Mouse (Mus musculus): ENCODE results near the gene Gatb. TPM values are rescaled to one million over a fixed set of nuclear protein-coding genes. Genes with fewer than 3 reads are reported as not detected.

The Gatb gene
- 17.6 and 26.4 TPM in 2 replicates for polyA plus RNA-seq (2014; fragmentation: Nextera tagmentation; extraction: Ambion mirVana)

DNA sequence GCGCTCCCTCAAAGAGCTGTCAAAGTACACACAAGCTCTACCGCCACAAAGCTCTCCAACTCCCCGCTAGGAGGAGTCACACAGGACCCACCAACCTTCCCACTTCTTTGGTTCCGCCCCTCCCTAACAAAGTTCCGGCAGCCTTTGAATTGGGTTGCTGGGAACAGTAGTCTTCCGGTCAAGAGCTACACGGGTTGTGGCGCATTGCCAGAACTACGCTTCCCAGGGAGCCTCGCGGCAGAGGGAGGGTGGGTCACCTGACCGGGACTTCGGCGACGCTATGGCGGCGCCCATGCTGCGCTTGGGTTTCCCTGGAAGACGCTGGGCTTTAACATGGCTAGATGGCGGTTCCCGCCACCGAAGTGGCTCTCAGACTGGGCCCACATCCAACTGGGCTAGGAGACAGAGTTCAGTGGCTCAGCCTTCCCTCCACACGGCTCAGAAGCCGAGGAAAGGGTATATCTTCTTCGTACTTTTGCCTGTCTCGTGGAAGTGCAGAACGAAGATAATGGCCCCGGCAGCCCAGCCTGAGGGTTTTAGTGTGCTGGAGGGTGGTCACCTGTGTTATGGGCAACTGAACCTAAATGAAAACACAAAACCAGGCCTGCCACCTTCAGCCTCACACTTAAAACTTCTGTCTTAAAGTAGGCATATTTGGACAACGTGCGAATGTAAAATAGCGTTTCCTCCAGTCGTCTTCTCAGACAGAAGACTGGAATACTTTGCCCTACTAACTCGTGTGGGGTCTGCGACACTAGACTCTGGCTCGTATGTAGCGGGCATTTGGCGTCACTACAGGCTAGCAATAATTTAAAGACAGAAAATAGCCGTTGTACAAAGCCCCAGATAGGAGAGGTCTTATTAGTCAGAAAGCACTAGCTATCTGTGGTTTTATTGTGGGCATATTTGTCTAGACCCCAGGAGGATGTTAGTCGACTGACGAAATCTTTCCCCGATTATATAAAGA, at the start of gene Gatb:
Gatb (plus strand) TSS at position 256 of the 967 bp plus-strand sequence.
- Histone ChIP-seq H3K36me3 (ENCODE audit: control insufficient read depth, insufficient read depth, low read length) (no peaks in the 10 kb centered on the region), H3K27ac (ENCODE audit: low read depth, low read length) (0 out of 2 replicates have a peak within 1 kb of the TSS, but pooled peaks have one; percentile 61), H3K9ac (ENCODE audit: low read depth, low read length) (peak within 1 kb of the TSS; percentile 77), H3K4me2 (replicated peaks; ENCODE audit: low read depth, low read length) (peak within 1 kb of the TSS; percentile 53), H3K4me1 (ENCODE audit: control insufficient read depth, insufficient read depth, low read length) (no peaks in the 10 kb centered on the region), H3K4me3 (ENCODE audit: low read length) (peak within 1 kb of the TSS; percentile 74), H3K9me3 (ENCODE audit: control insufficient read depth, low read length) (no peaks in the 10 kb centered on the region), H3K27me3 (ENCODE audit: control insufficient read depth, insufficient read depth, low read length) (no peaks in the 10 kb centered on the region)
- ATAC-seq (ENCODE audit: low FRiP score, low TSS enrichment), result peak; percentile 100
- WGBS, result 3% methylated on average over 41 of the region's 41 CpGs

DNA sequence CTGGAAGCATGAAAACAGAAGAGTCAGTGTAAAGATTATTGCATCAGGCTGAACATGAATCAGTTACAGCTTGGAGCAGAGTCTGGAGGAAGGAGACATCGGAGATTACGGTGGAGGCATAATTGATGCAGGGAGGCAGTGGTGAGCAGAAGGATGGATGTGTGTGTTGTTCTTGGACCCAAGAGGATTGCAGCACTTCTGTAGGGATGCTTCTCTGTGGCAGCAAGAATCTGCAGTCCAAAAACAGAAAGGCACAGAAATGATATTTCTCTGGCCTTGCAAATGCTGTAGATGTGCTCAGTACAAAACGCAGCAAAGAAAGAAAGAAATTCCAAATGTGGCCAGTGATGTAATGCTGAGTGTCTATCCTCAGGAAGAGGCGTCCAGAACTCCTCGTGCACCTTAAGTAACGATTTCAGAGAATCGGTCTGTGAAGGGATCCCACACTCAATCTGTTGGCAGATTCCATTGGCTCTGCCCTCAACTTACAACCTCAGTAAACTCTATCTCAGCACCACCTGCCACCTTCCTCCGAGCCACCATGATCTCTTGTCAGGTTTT, 43.2 kb upstream of the Gatb start:
- 85% methylated on average over 8 of the region's 8 CpGs for WGBS
- no peak overlapping the region for H3K4me3 ChIP-seq (ENCODE audit: low read length)
- no peaks in the 10 kb centered on the region for H3K9me3 ChIP-seq (ENCODE audit: control insufficient read depth, low read length)
- ATAC-seq (ENCODE audit: low FRiP score, low TSS enrichment), result no peak
- no peaks in the 10 kb centered on the region for H3K27me3 ChIP-seq (ENCODE audit: control insufficient read depth, insufficient read depth, low read length)
- no peak overlapping the region for H3K9ac ChIP-seq (ENCODE audit: low read depth, low read length)
- H3K4me1 ChIP-seq (ENCODE audit: control insufficient read depth, insufficient read depth, low read length), result no peaks in the 10 kb centered on the region; the same call in 1 of the 2 replicates
- H3K36me3 ChIP-seq (ENCODE audit: control insufficient read depth, insufficient read depth, low read length), result no peaks in the 10 kb centered on the region
- H3K27ac ChIP-seq (ENCODE audit: low read depth, low read length), result no peak overlapping the region
- no peak overlapping the region for H3K4me2 ChIP-seq (replicated peaks; ENCODE audit: low read depth, low read length)

DNA sequence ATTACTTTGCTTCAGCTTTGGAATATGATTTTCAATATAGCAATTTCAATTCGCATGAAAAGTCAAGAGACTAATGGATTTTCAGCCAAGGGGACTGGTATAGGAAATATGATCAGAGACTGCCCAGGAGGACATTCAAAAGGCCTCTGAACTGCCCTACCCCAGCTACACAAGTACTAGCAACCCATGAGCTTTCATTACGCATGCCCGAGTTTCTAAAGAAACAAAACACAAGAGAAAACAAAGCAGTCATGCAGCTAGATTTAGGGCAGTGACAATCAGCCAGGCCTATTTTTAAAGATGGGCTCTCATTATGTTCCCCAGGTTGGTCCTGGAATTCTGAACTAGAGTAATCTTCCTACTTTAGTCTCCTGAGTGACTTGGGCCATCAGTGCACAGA, 41.5 kb upstream of the Gatb start:
- Histone ChIP-seq H3K36me3 (ENCODE audit: control insufficient read depth, insufficient read depth, low read length) (no peaks in the 10 kb centered on the region), H3K9me3 (ENCODE audit: control insufficient read depth, low read length) (no peaks in the 10 kb centered on the region), H3K27ac (ENCODE audit: low read depth, low read length) (no peak overlapping the region), H3K4me2 (replicated peaks; ENCODE audit: low read depth, low read length) (no peak overlapping the region), H3K27me3 (ENCODE audit: control insufficient read depth, insufficient read depth, low read length) (no peaks in the 10 kb centered on the region), H3K9ac (ENCODE audit: low read depth, low read length) (no peak overlapping the region), H3K4me3 (ENCODE audit: low read length) (no peak overlapping the region), H3K4me1 (ENCODE audit: control insufficient read depth, insufficient read depth, low read length) (peaks cover 3% of the 10 kb centered on the region; the same call in 1 of the 2 replicates)
- ATAC-seq (ENCODE audit: low FRiP score, low TSS enrichment), result no peak
- 63% methylated on average over 3 of the region's 3 CpGs for WGBS

DNA sequence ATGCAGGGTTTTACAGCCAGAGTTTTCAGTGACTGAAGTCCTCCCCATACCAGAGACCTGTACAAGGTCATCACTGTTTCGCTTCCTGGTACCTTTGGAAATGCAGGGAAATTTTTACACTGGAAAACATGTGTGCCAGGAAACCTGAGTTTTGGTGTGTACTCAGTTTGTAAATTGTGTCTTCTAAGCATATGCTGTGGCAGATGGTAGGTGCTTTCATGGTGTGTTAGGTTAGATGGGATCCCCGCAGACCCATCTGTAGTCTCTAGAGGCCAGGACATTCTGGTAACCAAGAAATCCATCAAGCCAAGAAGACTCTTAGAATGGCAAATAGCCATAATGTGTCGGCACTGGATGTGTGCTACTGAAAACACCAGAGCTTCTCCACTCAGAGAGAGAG, 38.9 kb upstream of the Gatb start:
- 85% methylated on average over 3 of the region's 3 CpGs for WGBS
- H3K9ac ChIP-seq (ENCODE audit: low read depth, low read length), result no peak overlapping the region

DNA sequence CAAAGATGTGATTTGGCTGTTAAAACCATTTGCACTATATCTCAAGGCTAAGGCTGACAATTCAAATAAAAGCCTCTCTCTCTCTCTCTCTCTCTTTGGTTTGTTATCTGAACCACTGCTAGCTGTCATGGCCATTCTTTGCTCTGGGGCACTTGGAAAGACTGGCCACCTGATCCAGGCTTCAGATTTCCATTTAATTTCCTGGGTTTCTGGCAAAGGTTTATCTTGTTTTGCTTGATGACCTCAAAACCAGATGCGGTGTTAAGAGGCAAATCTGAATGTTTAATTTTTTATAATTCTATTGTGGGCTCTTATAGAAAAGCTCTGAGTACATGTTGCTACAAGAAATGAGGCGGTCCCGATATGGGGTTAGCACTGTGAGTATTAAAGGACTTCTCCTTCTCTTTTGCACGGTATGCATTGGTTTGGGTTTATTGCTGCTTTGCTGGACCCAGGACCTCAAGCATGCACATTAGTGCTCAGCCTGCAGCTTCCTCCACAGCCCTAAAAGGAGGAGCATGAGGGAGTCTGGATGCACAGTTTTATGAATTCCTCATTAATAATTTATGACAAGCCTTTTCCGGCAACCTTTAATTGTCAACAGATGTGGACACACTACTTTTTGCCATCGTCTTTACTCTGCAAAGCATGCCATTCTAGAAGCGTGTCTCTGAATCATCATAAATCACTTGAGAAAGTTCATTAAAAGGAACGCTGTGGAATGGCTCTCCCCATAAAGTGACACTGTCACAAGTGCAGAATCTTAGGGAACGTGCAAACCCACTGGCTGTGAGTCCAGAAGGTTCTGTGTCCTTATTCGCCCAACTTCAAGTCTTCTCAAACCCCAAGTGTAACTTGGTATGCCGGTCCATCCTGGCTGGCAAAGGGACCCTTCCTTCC, 38.0 kb upstream of the Gatb start:
- Histone ChIP-seq H3K4me3 (ENCODE audit: low read length) (no peak overlapping the region), H3K36me3 (ENCODE audit: control insufficient read depth, insufficient read depth, low read length) (no peaks in the 10 kb centered on the region), H3K27me3 (ENCODE audit: control insufficient read depth, insufficient read depth, low read length) (no peaks in the 10 kb centered on the region), H3K4me2 (replicated peaks; ENCODE audit: low read depth, low read length) (no peak overlapping the region), H3K4me1 (ENCODE audit: control insufficient read depth, insufficient read depth, low read length) (peaks cover 3% of the 10 kb centered on the region; the same call in 1 of the 2 replicates), H3K9me3 (ENCODE audit: control insufficient read depth, low read length) (no peaks in the 10 kb centered on the region), H3K27ac (ENCODE audit: low read depth, low read length) (no peak overlapping the region), H3K9ac (ENCODE audit: low read depth, low read length) (no peak overlapping the region)
- no peak for ATAC-seq (ENCODE audit: low FRiP score, low TSS enrichment)
- WGBS, result 42% methylated on average over 11 of the region's 11 CpGs

More for the DNA sequence above, 38.9 kb upstream of the Gatb start:
- peaks cover 3% of the 10 kb centered on the region; the same call in 1 of the 2 replicates for H3K4me1 ChIP-seq (ENCODE audit: control insufficient read depth, insufficient read depth, low read length)
- H3K9me3 ChIP-seq (ENCODE audit: control insufficient read depth, low read length), result no peaks in the 10 kb centered on the region
- H3K4me3 ChIP-seq (ENCODE audit: low read length), result no peak overlapping the region
- H3K36me3 ChIP-seq (ENCODE audit: control insufficient read depth, insufficient read depth, low read length), result no peaks in the 10 kb centered on the region
- ATAC-seq (ENCODE audit: low FRiP score, low TSS enrichment), result no peak
- no peaks in the 10 kb centered on the region for H3K27me3 ChIP-seq (ENCODE audit: control insufficient read depth, insufficient read depth, low read length)
- H3K27ac ChIP-seq (ENCODE audit: low read depth, low read length), result no peak overlapping the region
- H3K4me2 ChIP-seq (replicated peaks; ENCODE audit: low read depth, low read length), result no peak overlapping the region

GRCm38 (mm10) chr3:85542765-85543164, 31.2 kb upstream of the Gatb start:
- Histone ChIP-seq H3K9ac (ENCODE audit: low read depth, low read length) (no peak overlapping the region), H3K4me1 (ENCODE audit: control insufficient read depth, insufficient read depth, low read length) (no peaks in the 10 kb centered on the region), H3K27ac (ENCODE audit: low read depth, low read length) (no peak overlapping the region), H3K36me3 (ENCODE audit: control insufficient read depth, insufficient read depth, low read length) (no peaks in the 10 kb centered on the region), H3K4me2 (replicated peaks; ENCODE audit: low read depth, low read length) (no peak overlapping the region), H3K27me3 (ENCODE audit: control insufficient read depth, insufficient read depth, low read length) (no peaks in the 10 kb centered on the region), H3K4me3 (ENCODE audit: low read length) (no peak overlapping the region), H3K9me3 (ENCODE audit: control insufficient read depth, low read length) (no peaks in the 10 kb centered on the region)
- no peak for ATAC-seq (ENCODE audit: low FRiP score, low TSS enrichment)
- 61% methylated on average over 3 of the region's 3 CpGs for WGBS

DNA sequence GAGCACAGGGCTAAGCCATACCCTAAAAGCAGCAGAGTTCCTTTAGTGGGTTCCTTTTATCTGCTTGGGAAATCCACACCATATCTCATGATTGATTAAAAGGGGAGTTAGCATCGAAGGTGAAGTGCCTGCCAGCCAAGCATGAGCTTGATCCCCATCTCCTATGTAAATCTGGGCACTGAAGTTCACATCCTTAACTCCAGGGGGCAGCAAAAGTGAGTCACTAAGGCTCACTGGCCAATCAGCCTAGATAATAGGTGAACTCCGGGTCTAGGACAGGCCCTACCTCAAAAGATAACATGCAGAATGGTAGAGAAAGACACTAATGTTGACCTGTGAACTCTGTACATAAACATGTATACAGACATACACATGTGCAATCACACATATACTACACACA, 30.3 kb upstream of the Gatb start:
- Histone ChIP-seq H3K36me3 (ENCODE audit: control insufficient read depth, insufficient read depth, low read length) (no peaks in the 10 kb centered on the region), H3K4me3 (ENCODE audit: low read length) (no peak overlapping the region), H3K9ac (ENCODE audit: low read depth, low read length) (no peak overlapping the region), H3K9me3 (ENCODE audit: control insufficient read depth, low read length) (no peaks in the 10 kb centered on the region), H3K4me2 (replicated peaks; ENCODE audit: low read depth, low read length) (no peak overlapping the region), H3K4me1 (ENCODE audit: control insufficient read depth, insufficient read depth, low read length) (no peaks in the 10 kb centered on the region), H3K27ac (ENCODE audit: low read depth, low read length) (no peak overlapping the region), H3K27me3 (ENCODE audit: control insufficient read depth, insufficient read depth, low read length) (no peaks in the 10 kb centered on the region)
- WGBS, result 60% methylated on average over 2 of the region's 2 CpGs
- no peak for ATAC-seq (ENCODE audit: low FRiP score, low TSS enrichment)

GRCm38 (mm10) chr3:85550312-85550711, 23.6 kb upstream of the Gatb start:
- H3K4me1 ChIP-seq (ENCODE audit: control insufficient read depth, insufficient read depth, low read length), result no peaks in the 10 kb centered on the region
- no peak for ATAC-seq (ENCODE audit: low FRiP score, low TSS enrichment)
- no peak overlapping the region for H3K4me3 ChIP-seq (ENCODE audit: low read length)
- H3K9me3 ChIP-seq (ENCODE audit: control insufficient read depth, low read length), result 0 out of 2 replicates have a peak, but pooled peaks cover 3% of the 10 kb centered on the region
- no peak overlapping the region for H3K9ac ChIP-seq (ENCODE audit: low read depth, low read length)
- no peaks in the 10 kb centered on the region for H3K36me3 ChIP-seq (ENCODE audit: control insufficient read depth, insufficient read depth, low read length)
- no peaks in the 10 kb centered on the region for H3K27me3 ChIP-seq (ENCODE audit: control insufficient read depth, insufficient read depth, low read length)
- no peak overlapping the region for H3K27ac ChIP-seq (ENCODE audit: low read depth, low read length)
- no peak overlapping the region for H3K4me2 ChIP-seq (replicated peaks; ENCODE audit: low read depth, low read length)
- WGBS, result 46% methylated on average over 4 of the region's 4 CpGs
